Mouse (Mus musculus) myocyte (in vitro differentiated cells): ENCODE data around the gene Zfp46.

Experiments used
- E2F4 ChIP-seq: IDR thresholded peaks from one replicate; pipeline ENCODE4 v1.6.1; 2011; ENCODE audit warnings: mild to moderate bottlenecking, control low read depth, moderate library complexity; ENCODE audit not compliant: insufficient read depth
- MAX ChIP-seq: IDR thresholded peaks from one replicate; pipeline ENCODE4 v1.6.1; 2011; ENCODE audit warnings: low read depth, mild to moderate bottlenecking, control low read depth
- MYOG ChIP-seq, 3 experiments: IDR thresholded peaks; one replicate each; pipeline ENCODE4 v1.6.1; 2011; ENCODE audit warnings: control low read depth in 2 of 3, low read depth in 2 of 3, mild to moderate bottlenecking in 2 of 3; ENCODE audit not compliant: insufficient read length in 2 of 3, control insufficient read depth in 1 of 3, insufficient read depth in 1 of 3
- USF1 ChIP-seq: IDR thresholded peaks from one replicate; pipeline ENCODE4 v1.6.1; 2011; ENCODE audit warnings: low read depth, mild to moderate bottlenecking, control low read depth, moderate library complexity

GRCm38 (mm10) chr4:136247729-136248463 is 36.6 kb upstream of the Zfp46 start, which contains the start of gene Tcea3:
- TF ChIP-seq MYOG (IDR thresholded peaks at IDR 0.05; ENCODE audit: control insufficient read depth in 1 of 3, insufficient read depth in 1 of 3, insufficient read length in 2 of 3, low read depth in 2 of 3): no peak
- TF ChIP-seq E2F4: no peak
- TF ChIP-seq MAX: no peak
- no peak for TF ChIP-seq USF1
